Mouse (Mus musculus) heart, adult 2 months (tissue): ENCODE measurements around the gene Pip5k1c. TPM values are rescaled to one million over a fixed set of nuclear protein-coding genes. Genes with fewer than 3 reads are reported as not detected.

Experiments
- DNase-seq, 2 experiments: peaks; one replicate each; pipeline ENCODE4 v3.0.0; 2021
- H3K27ac ChIP-seq: fragments of 200-600 bp; 2 replicates; pipeline ENCODE4 v1.8.1; 2022
- H3K27me3 ChIP-seq: fragments of 200-500 bp; 2 replicates; pipeline ENCODE4 v1.6.1; 2012; ENCODE audit warnings: mild to moderate bottlenecking, low read length, inconsistent platforms, mixed read lengths; ENCODE audit not compliant: control insufficient read depth, insufficient read depth
- H3K36me3 ChIP-seq: fragments of 200-500 bp; 2 replicates; pipeline ENCODE4 v1.6.1; 2012; ENCODE audit warnings: low read length, inconsistent platforms; ENCODE audit not compliant: control insufficient read depth, insufficient read depth
- H3K4me1 ChIP-seq: fragments of 200-500 bp; 2 replicates; pipeline ENCODE4 v1.6.1; 2011; ENCODE audit warnings: low read length; ENCODE audit not compliant: control insufficient read depth, insufficient read depth
- H3K4me3 ChIP-seq: fragments of 200-600 bp; 2 replicates; pipeline ENCODE4 v1.8.1; 2022
- H3K79me2 ChIP-seq: fragments of 200-500 bp; replicated peaks from 2 replicates; pipeline ENCODE4 v1.6.1; 2012; ENCODE audit warnings: mild to moderate bottlenecking, inconsistent platforms, low read length, moderate library complexity, mixed read lengths; ENCODE audit not compliant: control insufficient read depth, insufficient read depth
- H3K9ac ChIP-seq: fragments of 200-500 bp; 2 replicates; pipeline ENCODE4 v1.6.1; 2012; ENCODE audit warnings: low read depth, mild to moderate bottlenecking, control low read depth, inconsistent platforms, low read length, mixed read lengths
- CTCF ChIP-seq: fragments of 200-600 bp; IDR thresholded peaks from 2 replicates; pipeline ENCODE4 v1.8.1; 2022; ENCODE audit warnings: antibody characterized with exemption, mild to moderate bottlenecking, moderate library complexity
- EP300 ChIP-seq: fragments of 200-500 bp; IDR thresholded peaks from 2 replicates; pipeline ENCODE4 v1.6.1; 2011; ENCODE audit warnings: low read depth, low read length, control low read depth; ENCODE audit not compliant: insufficient read depth
- POLR2A ChIP-seq: fragments of 200-500 bp; IDR thresholded peaks from 2 replicates; pipeline ENCODE4 v1.6.1; 2011; ENCODE audit warnings: mild to moderate bottlenecking, low read depth, low read length, control low read depth; ENCODE audit not compliant: insufficient read depth
- WGBS: fragments of 180-500 bp; shearing (Covaris S2); methylation state at CpG from one replicate; pipeline ENCODE4 v1.1.7; 2018; 5-methylcytosine and 5-hydroxymethylcytosine counted together
- intact Hi-C: fragments of 180-260 bp; cut with DNase I; formaldehyde crosslinking; loops from one replicate; pipeline ENCODE4 v1.15.1; 2025
- polyA plus RNA-seq: library from polyadenylated mRNA; depleted of rRNA; stranded (reverse); fragments of >200 nt; gene quantifications from 2 replicates; pipeline ENCODE4 v1.2.3, GENCODE M21; 2012
- total RNA-seq, 2 experiments: library from RNA; stranded (reverse); gene quantifications; 2 replicates each; pipeline ENCODE4 v1.2.3; 2021

Gene Pip5k1c
- total and polyA plus RNA-seq, 3 experiments, result 27.0 to 37.5 (median 28.0) TPM

GRCm38 (mm10) chr10:81297246-81297645 is 4.5 kb downstream of the Pip5k1c start:
- Histone ChIP-seq H3K36me3 (no peaks in the 10 kb centered on the region), H3K79me2 (peaks cover 18% of the 10 kb centered on the region), H3K4me1 (peaks cover 55% of the 10 kb centered on the region), H3K9ac (peak overlapping the region; percentile 75), H3K4me3 (peak overlapping the region; percentile 35; the same call in 1 of the 2 replicates), H3K27ac (peak overlapping the region; percentile 85), H3K27me3 (no peaks in the 10 kb centered on the region)
- peak in 1 of 2 experiments; percentile 42 for DNase-seq
- intact Hi-C loops, result no loop called here
- WGBS, result 61% methylated on average over 6 of the region's 6 CpGs
- TF ChIP-seq POLR2A (no peak), CTCF (no peak), EP300 (no peak)

GRCm38 (mm10) chr10:81297845-81298244 is 5.1 kb downstream of the Pip5k1c start:
- Histone ChIP-seq H3K4me1 (peaks cover 59% of the 10 kb centered on the region), H3K27ac (peak overlapping the region; percentile 85), H3K27me3 (no peaks in the 10 kb centered on the region), H3K9ac (peak overlapping the region; percentile 75), H3K4me3 (peak overlapping the region; percentile 35), H3K36me3 (no peaks in the 10 kb centered on the region), H3K79me2 (peaks cover 19% of the 10 kb centered on the region)
- TF ChIP-seq POLR2A (peak; percentile 74), CTCF (no peak), EP300 (0 out of 2 replicates have a peak, but pooled peaks have one; percentile 43)
- WGBS, result 17% methylated on average over 10 of the region's 10 CpGs
- peak; percentile 76 to 86 for DNase-seq
- intact Hi-C loops, result no loop called here

GRCm38 (mm10) chr10:81298369-81299100 is 5.8 kb downstream of the Pip5k1c start:
- H3K27me3 ChIP-seq, result no peaks in the 10 kb centered on the region
- H3K4me1 ChIP-seq, result peaks cover 64% of the 10 kb centered on the region
- peaks cover 19% of the 10 kb centered on the region for H3K79me2 ChIP-seq
- peak in 1 of 2 experiments; percentile 72 for DNase-seq
- H3K36me3 ChIP-seq, result no peaks in the 10 kb centered on the region
- peak overlapping the region; percentile 75 for H3K9ac ChIP-seq
- no peak for TF ChIP-seq CTCF
- WGBS, result 55% methylated on average over 17 of the region's 17 CpGs
- H3K27ac ChIP-seq, result peak overlapping the region; percentile 85
- intact Hi-C loops, result no loop called here
- H3K4me3 ChIP-seq, result peak overlapping the region; percentile 35

GRCm38 (mm10) chr10:81299585-81300351 is 7.0 kb downstream of the Pip5k1c start:
- Histone ChIP-seq H3K79me2 (peaks cover 19% of the 10 kb centered on the region), H3K27me3 (no peaks in the 10 kb centered on the region), H3K27ac (peak overlapping the region; percentile 85), H3K4me3 (no peak overlapping the region), H3K36me3 (no peaks in the 10 kb centered on the region), H3K9ac (0 out of 2 replicates have a peak overlapping the region, but pooled peaks have one; percentile 10), H3K4me1 (peaks cover 68% of the 10 kb centered on the region)
- 75% methylated on average over 14 of the region's 14 CpGs for WGBS
- no peak for TF ChIP-seq EP300
- TF ChIP-seq POLR2A, result no peak
- TF ChIP-seq CTCF, result no peak
- intact Hi-C loops, result no loop called here
- no peak for DNase-seq

DNA sequence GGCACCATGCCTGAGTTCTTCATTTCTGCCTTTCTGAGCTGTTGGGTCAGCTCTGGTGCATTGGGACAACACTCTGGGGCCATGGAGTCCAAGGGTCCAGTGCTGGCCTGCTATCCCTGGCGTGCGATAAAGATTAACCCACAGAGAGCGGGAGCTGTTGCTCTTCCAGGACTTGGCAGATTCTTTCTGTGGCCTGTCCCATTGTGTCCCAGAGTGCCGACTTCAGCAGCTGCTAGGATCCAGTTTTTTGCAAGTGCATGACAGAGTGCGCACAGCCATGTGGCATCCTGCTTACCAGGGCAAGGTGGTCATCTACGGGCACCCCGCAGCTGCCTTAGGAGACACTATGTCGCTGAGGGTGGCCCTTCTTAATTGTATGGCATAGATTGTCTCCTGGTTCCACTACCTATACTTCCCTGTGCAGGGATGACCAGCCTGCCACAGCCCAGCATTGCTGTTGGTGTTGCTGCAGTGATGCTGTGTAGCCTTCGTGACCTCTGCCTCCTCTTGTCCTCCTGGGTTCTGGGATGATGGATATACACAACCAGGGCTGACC is 7.7 kb downstream of the Pip5k1c start:
- peaks cover 63% of the 10 kb centered on the region for H3K4me1 ChIP-seq
- peak overlapping the region; percentile 15 for H3K27ac ChIP-seq
- no peaks in the 10 kb centered on the region for H3K36me3 ChIP-seq
- 59% methylated on average over 9 of the region's 9 CpGs for WGBS
- TF ChIP-seq CTCF (no peak), POLR2A (no peak), EP300 (no peak)
- H3K79me2 ChIP-seq, result peaks cover 19% of the 10 kb centered on the region
- intact Hi-C loops, result no loop called here
- H3K9ac ChIP-seq, result no peak overlapping the region; the same call in 1 of the 2 replicates
- H3K4me3 ChIP-seq, result no peak overlapping the region
- H3K27me3 ChIP-seq, result no peaks in the 10 kb centered on the region
- no peak for DNase-seq
